Mouse (Mus musculus) bone marrow macrophage, adult 2 months (primary cell): ENCODE measurements at regions not wholly inside any gene's neighbourhood (a gene's known extent, or its start where the extent isn't known, plus 50 kb on each side); places are given as distances from the start of the nearest gene placed in this dataset.

Experiments used
- CTCF ChIP-seq: IDR thresholded peaks from 2 replicates; pipeline ENCODE4 v1.5.1; 2012; ENCODE audit warnings: low read depth, mild to moderate bottlenecking, low read length, moderate library complexity
- POLR2A ChIP-seq: IDR thresholded peaks from 2 replicates; pipeline ENCODE4 v1.6.1; 2012; ENCODE audit warnings: mild to moderate bottlenecking, low read depth, low read length, borderline replicate concordance

GRCm38 (mm10) chr12:106411075-106411474, 401.0 kb downstream of the Vrk1 start:
- TF ChIP-seq CTCF (no peak), POLR2A (no peak)
